Mouse (Mus musculus) central nervous system, embryonic 14 days (tissue): ENCODE results near the gene Mrgbp. TPM values are rescaled to one million over a fixed set of nuclear protein-coding genes. Genes with fewer than 3 reads are reported as not detected.

ENCODE experiments used
- polyA plus RNA-seq: library from polyadenylated mRNA; depleted of rRNA; stranded (reverse); fragments of >200 nt; gene quantifications from 2 replicates; pipeline ENCODE4 v1.2.3, GENCODE M21; 2012; rRNA removed

Mrgbp gene
- 65.3 and 71.8 TPM in 2 replicates for polyA plus RNA-seq

DNA sequence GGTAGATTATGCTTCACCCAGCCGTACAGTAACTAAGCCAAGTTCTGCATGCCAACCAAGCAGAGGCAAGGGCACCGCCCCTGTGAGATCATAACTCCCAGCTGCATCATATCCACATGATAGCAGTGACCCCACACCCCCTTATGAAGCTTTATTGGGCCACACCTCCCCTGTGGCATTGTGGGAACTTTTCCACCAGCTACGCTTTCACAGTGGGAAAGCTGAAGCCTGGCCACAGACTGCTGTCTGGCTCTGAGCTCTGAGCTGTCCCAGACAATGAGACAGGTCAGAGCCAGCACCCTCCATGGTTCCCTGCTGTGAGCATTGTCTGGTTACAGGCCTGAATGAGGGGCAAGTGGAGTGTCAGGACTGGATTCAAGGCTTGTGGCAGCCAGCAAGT lies at the start of gene Mrgbp:
Gene Mrgbp, plus strand, starts transcription at position 303 of the 400 bp plus-strand sequence.

DNA sequence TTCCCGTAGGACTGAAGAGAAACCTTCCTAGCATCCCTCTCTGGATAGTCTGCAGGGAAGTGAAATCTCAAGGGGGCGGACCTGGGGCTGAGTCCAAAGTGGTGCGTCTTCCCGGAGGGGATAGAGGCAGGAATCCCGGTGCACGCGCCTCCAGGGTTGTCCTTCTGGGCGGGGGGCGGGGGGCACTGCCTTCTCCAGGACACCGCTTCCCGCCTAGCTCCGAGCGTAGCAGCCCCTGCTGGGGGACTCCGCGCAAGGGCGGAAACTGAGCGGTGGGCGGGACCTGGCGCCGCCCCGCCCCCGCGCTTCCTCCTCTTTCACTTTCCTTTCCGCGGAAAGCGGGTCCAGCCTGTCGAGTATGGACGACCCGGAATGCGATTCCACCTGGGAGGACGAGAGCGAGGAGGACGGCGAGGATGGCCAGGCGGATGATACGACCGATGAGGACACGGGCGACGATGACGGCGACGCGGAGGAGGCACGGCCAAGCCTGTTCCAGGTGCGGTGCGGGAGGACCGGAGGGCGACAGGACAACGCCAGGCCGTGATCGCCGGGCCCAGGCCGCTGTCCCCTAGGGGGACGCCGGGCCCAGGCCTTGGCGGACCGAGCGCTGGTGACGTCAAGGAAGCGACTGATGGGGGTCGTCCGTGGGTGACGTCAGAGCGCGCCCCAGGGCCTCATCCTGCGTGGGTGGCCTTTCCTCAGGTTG lies 8.2 kb downstream of the Mrgbp start, which contains the start of gene Ogfr:
Gene Ogfr, plus strand, starts transcription at position 123 of the 709 bp plus-strand sequence.

DNA sequence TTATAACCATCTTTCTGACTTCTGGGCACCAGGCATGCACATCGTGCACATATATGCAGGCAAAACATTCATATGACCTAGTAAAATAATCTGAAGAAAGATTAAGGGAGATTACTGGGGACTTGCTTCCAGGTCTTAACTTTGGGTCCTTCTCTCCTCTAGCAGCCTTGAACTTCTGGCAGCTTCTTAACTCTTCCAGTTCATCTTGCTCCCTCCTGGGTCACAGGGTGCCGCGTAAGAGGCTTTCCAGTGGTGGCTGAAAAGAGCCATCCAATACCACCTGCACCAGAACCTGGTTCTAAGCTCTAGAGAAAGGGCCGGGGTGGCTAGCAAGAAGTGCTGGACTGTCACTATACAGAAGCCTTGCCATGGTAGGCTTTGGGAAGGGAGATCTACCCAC lies 16.4 kb downstream of the Mrgbp start, which contains the start of gene Col9a3:
Gene Col9a3, plus strand, starts transcription at position 301 of the 400 bp plus-strand sequence.

Other genes starting within 250 kb of the Mrgbp start
- gene Gata5, start 246.6 kb upstream of the Mrgbp start, polyA plus RNA-seq, result not detected in 2 replicates
- gene Slco4a1, start 125.1 kb upstream of the Mrgbp start, polyA plus RNA-seq, result 2.4 TPM in 2 replicates
- 2.4 and 3.2 TPM in 2 replicates for gene Ntsr1, start 81.3 kb upstream of the Mrgbp start, polyA plus RNA-seq
- 126 and 132 TPM in 2 replicates for gene Ogfr, start 7.9 kb downstream of the Mrgbp start, polyA plus RNA-seq
- 49.9 and 240 TPM in 2 replicates for gene Col9a3, start 16.5 kb downstream of the Mrgbp start, polyA plus RNA-seq
- 1.7 and 1.8 TPM in 2 replicates for gene Tcfl5, start 61.4 kb downstream of the Mrgbp start, polyA plus RNA-seq
- 35.1 and 38.5 TPM in 2 replicates for gene Dido1, start 128.7 kb downstream of the Mrgbp start, polyA plus RNA-seq
- gene Gid8, start 128.8 kb downstream of the Mrgbp start, polyA plus RNA-seq, result 54.2 and 58.3 TPM in 2 replicates
- 0.77 and 1.2 TPM in 2 replicates for gene Slc17a9, start 144.0 kb downstream of the Mrgbp start, polyA plus RNA-seq
- gene Bhlhe23, start 195.6 kb downstream of the Mrgbp start, polyA plus RNA-seq, result 4.3 and 5.0 TPM in 2 replicates